Mouse (Mus musculus) heart, adult 8-10 months (tissue): ENCODE measurements around the gene Dnajb2. TPM values are rescaled to one million over a fixed set of nuclear protein-coding genes. Genes with fewer than 3 reads are reported as not detected.
"Not testable (repeated sequence)": the region's sequence is repeated elsewhere in the genome, so short reads cannot be mapped to it uniquely, and the experiment has no call there.

Experiments
- DNase-seq: peaks from one replicate; pipeline ENCODE4 v3.0.0; 2022; ENCODE audit warnings: low spot score
- total RNA-seq, 4 experiments: library from RNA; stranded (reverse); gene quantifications; 2 replicates each; pipeline ENCODE4 v1.2.4; 2022

Dnajb2 gene
- total RNA-seq, 4 experiments from 2014 or later: 102 to 135 (median 117) TPM

DNA sequence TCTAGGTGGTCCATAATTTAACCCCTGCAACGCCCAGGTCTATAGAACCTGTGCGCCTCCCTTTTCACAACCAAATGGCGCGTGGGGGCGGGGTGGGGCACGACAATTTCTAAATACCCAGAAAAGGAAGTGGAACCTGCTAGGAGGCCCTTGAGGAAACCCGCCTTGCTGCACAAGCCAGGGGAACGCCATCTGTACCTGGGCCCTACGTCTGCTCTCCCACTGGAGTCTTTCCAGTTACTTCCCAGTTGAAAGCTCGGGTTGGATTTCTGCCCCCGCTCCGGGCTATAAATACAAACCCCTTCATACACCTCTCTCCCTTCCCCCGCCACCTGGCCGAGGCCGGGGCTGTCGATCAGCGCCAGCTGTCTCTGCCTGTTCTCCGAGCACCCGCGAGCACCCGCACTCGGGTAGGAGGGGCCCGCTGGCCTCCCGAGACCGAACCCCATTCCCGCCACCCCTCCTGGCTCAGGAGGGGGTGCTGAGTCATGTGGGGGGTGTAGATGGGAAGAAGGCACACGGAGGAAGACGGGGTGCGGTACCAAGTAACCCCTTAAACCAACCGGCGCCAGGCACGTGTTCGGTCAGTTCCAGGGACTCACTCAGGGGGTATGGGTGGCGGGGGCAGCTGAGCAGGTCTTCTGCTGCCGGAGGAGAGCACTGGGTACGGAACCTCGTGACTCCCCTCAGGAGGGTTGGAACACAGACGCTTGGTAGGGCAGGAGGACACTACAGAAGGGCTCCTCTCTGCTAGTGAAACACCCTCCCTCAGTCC lies 17.8 kb upstream of the Dnajb2 start:
- DNase-seq: peak; percentile 71

- DNase-seq: peak; percentile 89
These were observed 17.1 kb upstream of the Dnajb2 start for GRCm38 (mm10) chr1:75219078-75219477.

DNA sequence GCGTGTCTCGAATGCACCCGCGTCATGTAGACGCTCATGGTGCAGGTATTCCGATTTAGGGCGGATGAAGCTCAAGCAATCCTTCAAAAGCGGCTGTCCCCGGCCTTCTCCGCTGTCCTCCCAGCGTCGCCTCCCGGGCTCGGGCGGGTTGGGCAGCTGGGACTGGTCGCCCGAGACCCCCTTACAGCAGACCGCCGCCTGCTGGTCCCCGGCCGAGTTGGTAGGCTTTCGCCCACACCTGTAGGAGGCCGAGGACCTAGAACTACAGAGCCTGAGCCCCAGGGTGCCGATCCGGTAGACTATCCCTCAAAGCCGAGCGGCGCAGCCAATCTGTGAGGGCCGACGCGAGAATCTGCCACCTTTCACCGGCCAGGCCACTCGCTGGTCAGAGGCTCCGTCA lies 16.7 kb upstream of the Dnajb2 start, which contains the start of gene Tuba4a:
Gene Tuba4a, minus strand, starts transcription at position 335 of the 400 bp plus-strand sequence.
- no peak for DNase-seq

- DNase-seq: no peak
These were observed 14.7 kb upstream of the Dnajb2 start for GRCm38 (mm10) chr1:75221538-75221937.

GRCm38 (mm10) chr1:75222926-75223325 lies 13.3 kb upstream of the Dnajb2 start:
- DNase-seq: no peak

DNA sequence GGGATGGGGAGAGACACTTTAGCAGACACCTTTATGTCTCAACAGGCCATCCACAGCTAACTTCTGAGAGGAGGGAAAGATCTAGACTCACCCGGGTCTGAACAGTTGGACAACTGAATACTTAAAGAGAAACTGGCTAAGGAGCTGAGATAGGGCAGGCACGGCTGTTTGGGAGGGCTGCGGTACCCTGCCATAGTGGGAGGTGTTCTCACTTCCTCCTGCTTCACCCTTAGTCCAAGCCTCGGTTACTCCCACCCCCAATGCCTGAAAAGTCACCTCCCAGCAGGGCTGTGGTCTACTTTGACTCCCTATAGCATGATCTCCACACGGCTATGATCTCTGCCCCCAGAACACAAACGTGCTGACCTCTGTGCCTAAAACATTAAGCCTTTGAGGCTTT lies 12.7 kb upstream of the Dnajb2 start:
- no peak for DNase-seq

- DNase-seq: no peak
These were observed 10.7 kb upstream of the Dnajb2 start for GRCm38 (mm10) chr1:75225473-75225872.

DNA sequence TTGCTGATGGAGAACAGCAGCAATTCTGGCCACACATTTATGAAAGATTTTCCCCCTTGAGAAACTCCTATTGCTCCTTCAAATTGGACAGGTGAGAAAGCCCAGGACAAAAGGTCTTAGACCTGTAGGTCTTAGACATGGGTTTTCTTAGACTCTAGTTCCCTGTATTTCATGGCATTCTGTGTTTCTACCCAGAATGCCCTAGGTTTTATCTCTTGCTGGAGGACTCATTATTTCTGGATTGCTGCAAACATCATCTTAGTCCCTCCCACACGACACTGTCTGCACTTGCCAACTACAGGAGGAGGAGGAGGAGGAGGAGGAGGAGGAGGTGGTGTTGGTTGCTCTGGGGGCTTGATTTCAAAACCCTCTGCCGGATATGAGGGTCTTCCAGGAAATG lies 10.1 kb upstream of the Dnajb2 start:
- no peak for DNase-seq

GRCm38 (mm10) chr1:75227653-75228052 lies 8.6 kb upstream of the Dnajb2 start:
- DNase-seq: no peak

DNA sequence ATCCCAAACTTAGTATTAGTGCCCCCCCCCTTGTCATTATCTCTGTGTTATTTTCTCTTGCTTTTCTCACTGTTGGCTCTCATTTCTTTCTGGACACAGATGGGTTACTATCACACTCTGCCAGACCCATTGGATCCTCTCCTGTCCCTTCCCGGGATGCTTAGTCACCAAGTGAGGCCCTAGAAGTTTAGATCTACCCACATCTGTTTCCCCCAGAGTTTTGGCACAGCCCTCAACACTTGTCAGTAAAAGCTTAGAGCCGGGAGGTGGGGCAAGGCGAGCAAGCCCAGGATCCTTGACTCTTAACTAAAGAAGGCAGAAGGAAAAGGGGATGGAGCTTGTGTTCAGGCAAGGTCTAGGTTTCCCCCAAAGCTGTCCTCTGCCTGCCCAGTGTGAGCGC lies 7.0 kb upstream of the Dnajb2 start:
- no peak for DNase-seq

- DNase-seq: no peak
These were observed 5.7 kb upstream of the Dnajb2 start for GRCm38 (mm10) chr1:75230335-75230994.

- no peak for DNase-seq
These were observed 5.0 kb upstream of the Dnajb2 start for GRCm38 (mm10) chr1:75231224-75231623.

DNA sequence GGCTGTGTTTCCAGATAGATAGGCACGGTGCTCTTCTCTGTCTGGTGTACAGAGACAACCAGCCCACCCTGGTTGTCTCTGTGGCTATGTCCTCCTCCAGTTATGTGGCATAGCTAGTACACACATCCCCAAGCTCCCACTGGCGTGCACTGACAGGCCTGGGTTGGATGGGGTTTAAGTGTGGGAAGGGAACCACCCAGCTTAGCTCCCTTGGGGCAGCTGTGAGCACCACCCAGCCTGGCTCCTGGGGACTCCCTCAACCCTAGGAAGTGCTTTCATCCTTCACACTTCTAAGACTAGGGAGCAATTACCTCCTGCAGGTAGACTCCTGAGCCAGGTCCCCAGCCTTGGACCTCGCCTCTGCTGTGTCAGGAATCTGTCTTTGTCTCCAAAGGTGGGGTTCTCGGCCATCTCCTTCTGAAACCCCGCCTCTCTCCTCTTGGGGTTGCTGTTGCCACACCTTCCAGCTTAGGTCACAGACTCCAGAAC lies 4.5 kb upstream of the Dnajb2 start, which contains the start of gene A630095N17Rik:
Gene A630095N17Rik, minus strand, starts transcription at position 439 of the 489 bp plus-strand sequence.
- DNase-seq: no peak

- not testable (repeated sequence) for DNase-seq
These were observed 3.7 kb upstream of the Dnajb2 start for GRCm38 (mm10) chr1:75232489-75232888.

DNA sequence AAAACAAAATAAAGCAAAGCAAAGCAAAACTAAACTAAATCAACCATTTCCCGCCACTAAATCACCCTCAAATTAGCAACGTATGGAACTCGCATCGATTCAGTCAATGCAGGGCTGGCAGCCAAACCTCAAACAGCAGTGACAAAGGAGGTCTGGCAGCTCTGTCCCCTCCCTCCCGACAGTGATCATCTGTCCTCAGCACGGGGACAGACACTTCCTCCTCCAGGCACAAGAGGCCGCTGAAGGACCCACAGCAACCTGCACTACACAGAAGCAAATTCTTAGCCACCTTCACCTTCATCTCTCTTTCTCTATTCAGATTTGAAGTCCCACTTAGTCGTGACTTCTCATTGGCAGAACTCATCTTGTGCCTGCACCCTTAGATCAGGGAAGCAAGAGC lies 1.6 kb upstream of the Dnajb2 start:
- peak; percentile 64 for DNase-seq

- peak; percentile 68 for DNase-seq
These were observed 3.4 kb downstream of the Dnajb2 start for GRCm38 (mm10) chr1:75239591-75239990.

DNA sequence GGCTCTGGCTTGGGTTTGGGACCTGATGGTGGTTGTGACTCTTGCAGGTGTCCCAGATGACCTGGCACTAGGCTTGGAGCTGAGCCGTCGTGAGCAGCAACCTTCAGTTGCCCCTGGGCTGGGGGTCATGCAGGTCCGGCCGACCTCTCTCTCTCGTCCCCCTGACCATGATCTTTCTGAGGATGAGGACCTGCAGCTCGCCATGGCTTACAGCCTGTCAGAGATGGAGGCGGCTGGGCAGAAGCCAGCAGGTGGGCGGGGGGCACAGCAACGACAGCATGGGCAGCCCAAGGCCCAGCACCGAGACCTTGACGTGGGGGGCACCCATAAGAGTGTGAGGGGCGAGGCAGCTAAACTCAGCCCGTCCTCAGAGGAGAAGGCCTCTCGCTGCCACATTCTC lies 7.2 kb downstream of the Dnajb2 start:
- DNase-seq: no peak

GRCm38 (mm10) chr1:75244175-75244826 lies 8.1 kb downstream of the Dnajb2 start:
- no peak for DNase-seq

- DNase-seq: no peak
These were observed 8.6 kb downstream of the Dnajb2 start for GRCm38 (mm10) chr1:75244836-75245235.

GRCm38 (mm10) chr1:75247071-75247930 lies 11.1 kb downstream of the Dnajb2 start:
- DNase-seq: no peak

GRCm38 (mm10) chr1:75248041-75248772 lies 12.0 kb downstream of the Dnajb2 start:
- peak; percentile 68 for DNase-seq
